Mouse (Mus musculus): ENCODE results near the gene Sptbn1.

The Sptbn1 gene

GRCm38 (mm10) chr11:30267892-30268647, at the start of gene Sptbn1:
Sptbn1 (minus strand) TSS chr11:30268175.
- DNase-seq (ENCODE audit: low read depth, low spot score) = no peak

- no peak for DNase-seq (ENCODE audit: low read depth, low spot score)
Observed at GRCm38 (mm10) chr11:30294279-30294678, 26.3 kb upstream of the Sptbn1 start.

DNA sequence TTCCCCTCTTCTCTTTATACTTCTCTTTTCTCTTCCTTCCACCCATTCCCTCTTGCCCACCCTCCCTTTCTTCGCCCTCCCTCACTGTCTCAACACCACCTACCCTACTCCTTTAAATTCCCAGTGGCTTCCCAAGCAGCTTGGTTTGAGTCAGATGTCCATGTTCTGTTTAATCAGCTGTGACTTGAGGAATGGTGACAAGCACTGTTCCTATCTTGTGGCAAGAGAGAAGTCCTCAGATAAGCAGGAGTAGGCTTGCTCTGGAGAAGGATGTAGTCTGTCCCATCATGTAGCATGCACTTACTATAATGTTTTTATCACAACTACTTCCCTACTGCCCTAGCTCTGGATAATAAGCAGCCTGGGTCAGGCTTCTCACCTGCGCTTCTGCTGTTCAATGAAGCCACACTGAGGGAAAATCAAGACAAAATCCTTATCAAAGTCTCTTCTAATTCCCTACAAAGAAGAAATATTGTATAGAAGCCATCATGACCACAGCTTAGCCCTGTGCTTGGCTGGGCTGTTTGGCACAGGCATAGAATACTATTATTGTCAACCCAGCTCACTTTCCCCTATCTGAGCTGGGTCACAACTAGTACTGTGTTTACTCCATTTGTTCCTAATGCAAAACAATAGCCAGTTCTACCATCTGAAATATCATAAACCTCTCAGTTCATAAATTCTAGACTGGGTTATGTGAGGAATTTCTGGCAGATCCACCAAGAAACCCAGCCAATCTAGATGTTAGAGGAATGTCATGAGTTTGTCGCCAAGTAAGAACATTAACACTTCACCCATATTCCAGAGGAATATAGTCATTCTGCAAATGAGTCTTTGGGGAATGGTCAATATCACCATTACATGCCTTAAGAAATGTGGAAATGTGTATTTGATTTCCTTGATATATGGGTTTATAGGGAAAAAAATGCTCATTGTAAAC, 24.5 kb upstream of the Sptbn1 start:
- DNase-seq (ENCODE audit: low read depth, low spot score) = no peak

DNA sequence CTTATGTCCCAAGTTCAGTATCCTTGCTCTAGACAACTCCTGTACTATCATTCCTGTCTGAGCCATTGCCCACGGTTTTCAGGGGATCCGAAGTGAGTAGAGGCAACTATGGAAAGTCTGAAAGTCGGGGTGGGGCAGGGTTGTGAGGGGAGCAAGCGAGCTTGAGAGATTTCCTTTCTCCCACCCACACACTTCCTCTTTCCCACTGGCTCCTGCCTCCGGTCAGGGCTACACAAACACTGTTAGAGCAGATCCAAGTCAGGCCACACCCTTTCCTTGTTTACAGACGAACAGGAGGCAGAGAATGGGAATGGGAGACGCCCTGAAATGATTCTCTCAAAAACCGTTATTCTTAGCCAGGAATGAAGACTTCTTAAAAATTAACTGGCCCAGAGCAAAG, 23.2 kb upstream of the Sptbn1 start:
- DNase-seq (ENCODE audit: low read depth, low spot score) = no peak

DNA sequence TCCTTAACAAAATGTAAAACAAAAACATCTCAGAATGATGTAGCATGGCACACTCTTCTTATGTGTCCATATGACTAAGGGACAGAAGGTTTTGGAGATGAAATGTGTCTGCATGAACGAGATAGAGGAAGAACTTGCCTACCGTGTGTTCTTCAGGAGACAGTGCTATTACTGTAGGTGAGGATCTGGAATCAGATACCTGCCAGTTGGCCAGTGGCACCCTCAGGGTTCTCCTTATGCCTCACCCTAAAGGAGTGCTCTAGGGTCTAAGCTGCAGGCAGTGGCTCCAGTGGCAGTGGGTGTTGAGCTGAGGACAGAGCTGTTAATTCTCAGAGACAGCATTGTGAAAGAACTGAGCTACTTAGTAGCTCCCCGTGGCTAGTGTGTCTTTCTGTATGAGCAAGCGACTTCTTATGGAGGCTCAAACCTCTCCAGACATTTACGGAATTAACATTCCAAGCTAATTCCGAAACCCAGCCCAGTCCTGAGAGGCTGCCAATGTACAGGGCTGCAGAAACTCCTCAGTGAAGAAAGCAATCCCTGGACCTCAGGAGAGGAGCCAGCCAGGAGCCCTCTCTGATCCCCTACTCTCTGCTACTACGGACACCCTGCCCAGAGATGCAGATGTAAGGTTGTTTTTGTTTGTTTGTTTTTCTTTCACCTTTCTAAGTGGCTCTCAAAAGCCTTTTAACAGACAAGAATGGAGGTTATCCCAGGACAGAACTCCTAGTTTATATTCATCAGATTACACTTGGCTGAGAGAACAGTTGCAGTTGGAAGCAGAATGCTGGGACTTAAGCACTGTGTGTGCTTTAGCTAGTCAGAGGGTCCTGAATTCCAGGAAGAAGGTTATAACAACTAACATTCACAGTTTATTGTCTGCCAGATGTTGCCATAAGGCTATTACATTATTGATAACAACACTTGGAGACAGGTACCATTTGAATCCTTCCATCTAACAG, 21.8 kb upstream of the Sptbn1 start:
- no peak for DNase-seq (ENCODE audit: low read depth, low spot score)

DNA sequence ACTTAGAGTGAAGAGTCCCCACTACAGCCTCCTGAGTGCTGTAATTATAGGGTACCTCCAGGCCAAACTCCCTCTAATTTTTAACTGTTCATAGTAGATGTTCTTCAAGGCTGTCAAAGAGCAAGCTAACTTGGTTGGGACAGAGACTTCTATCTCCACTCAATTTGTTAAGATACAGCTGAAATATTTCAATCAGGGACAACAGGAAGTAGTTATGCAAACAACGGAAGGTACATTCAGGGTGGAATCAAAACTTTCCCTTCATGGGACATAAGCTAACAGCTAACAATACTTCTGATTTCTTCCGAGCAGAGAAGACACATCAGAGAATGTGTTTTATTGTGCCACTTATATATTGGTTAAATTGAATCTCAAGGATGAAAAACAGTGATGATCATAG, 20.1 kb upstream of the Sptbn1 start:
- no peak for DNase-seq (ENCODE audit: low read depth, low spot score)

GRCm38 (mm10) chr11:30283710-30284109, 15.7 kb upstream of the Sptbn1 start:
- no peak for DNase-seq (ENCODE audit: low read depth, low spot score)

DNA sequence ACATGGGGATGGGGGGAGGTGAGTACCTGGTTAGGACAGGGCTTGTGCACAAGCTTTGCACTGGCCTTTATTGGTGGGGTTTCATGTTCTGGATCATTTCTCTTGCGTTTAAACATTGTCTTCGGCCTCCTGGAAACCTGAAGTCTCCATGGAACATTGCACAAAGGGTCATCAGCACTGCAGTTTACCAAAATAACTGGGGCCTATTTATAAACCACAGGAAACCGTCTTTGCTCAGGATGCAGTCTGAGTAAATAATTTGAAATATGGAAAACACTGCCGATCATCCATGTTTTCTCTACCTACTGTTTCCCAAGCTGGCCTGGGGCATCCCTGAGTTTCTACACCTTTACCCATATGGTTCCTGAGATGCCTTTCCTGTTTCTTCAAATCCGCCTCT, 13.1 kb upstream of the Sptbn1 start:
- DNase-seq (ENCODE audit: low read depth, low spot score) = no peak

- no peak for DNase-seq (ENCODE audit: low read depth, low spot score)
Observed at GRCm38 (mm10) chr11:30279278-30279677, 11.3 kb upstream of the Sptbn1 start.

- no peak for DNase-seq (ENCODE audit: low read depth, low spot score)
Observed at GRCm38 (mm10) chr11:30275436-30276031, 7.6 kb upstream of the Sptbn1 start.

- no peak for DNase-seq (ENCODE audit: low read depth, low spot score)
Observed at GRCm38 (mm10) chr11:30269524-30269923, 1.5 kb upstream of the Sptbn1 start.

DNA sequence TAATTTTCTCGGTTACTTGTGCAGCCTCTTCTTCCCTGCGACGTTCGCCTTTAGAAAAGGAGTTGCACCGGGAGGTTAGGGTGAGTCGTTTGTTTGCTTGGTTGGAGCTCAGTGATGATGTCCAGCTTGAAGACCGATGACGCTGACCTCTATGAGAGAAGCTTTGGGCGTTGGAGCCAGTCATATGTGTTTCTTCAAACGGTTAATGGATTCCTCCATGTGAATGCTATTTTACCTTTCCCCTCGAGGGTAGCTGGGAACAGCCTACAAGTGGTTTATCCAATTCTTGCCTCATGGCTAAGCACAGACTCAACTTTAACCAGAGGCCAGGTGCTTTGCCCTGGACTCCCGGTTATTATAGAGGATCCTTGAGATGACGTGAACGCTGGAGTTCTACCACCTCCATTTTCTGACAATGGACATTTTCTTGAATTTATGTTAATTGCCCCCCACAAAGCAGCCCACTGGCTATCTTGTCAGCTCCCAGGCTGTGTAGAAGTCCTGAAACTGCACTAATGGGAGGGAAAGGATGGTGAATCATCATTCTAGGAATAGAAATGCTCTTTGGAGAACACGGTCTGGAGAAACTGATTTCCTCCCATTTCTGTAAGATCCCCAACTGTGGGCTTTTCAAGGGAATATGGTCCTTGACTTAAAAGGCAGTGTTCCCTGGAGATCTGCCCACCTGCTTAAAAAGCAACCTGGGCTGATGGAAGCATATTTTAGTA, 837 bp upstream of the Sptbn1 start:
- no peak for DNase-seq (ENCODE audit: low read depth, low spot score)

GRCm38 (mm10) chr11:30267036-30267891, 711 bp downstream of the Sptbn1 start:
- no peak for DNase-seq (ENCODE audit: low read depth, low spot score)

GRCm38 (mm10) chr11:30266691-30267035, 1.3 kb downstream of the Sptbn1 start:
- DNase-seq (ENCODE audit: low read depth, low spot score) = no peak

GRCm38 (mm10) chr11:30265666-30266065, 2.3 kb downstream of the Sptbn1 start:
- DNase-seq (ENCODE audit: low read depth, low spot score) = no peak

GRCm38 (mm10) chr11:30263627-30264026, 4.3 kb downstream of the Sptbn1 start:
- DNase-seq (ENCODE audit: low read depth, low spot score) = no peak

DNA sequence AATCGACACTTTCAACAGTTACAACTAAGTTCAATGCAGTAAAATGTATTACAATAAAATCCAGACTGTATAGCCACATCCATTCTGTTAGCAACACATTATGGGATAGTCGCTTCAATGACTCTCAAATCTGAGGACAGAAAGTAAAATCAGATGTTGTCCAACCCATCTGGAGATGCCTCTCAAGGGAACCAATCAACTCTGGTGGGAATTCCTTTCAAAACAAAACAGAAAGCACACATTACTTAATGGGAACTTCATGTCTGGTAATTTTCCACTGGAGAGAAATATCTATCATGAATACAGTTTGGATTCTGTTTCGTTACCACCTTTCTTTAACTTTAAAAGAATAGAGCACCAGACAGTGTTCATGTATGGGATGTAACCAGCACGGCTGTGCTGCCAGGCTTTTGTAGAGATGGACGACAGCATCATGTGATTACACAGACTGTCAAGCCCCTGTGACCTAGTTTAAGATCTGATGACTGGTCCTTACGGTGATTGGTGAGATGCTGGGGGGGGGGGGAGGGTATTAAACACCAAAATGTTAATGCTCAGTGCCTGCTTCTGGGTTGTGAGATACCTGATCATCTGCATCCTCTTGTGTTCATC, 9.1 kb downstream of the Sptbn1 start:
- DNase-seq (ENCODE audit: low read depth, low spot score) = no peak

DNA sequence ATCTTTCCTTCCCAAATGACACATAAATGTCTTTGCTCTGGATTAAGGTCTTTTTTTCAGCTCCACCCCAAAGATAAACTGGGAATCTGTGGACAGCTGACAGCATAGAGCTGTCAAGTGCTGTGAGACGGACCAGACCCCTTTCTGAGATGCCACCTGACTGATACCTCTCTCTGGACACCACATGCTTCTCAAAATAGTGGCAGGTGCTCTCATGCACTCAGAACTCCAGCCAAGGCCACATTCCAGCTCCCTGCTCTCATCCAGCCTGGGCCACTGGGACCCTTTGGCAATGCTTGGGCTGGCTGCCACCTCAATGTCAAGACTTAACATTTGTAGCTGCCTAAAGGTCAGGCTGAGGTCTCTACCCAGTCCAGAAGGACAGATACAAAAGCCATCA, 10.2 kb downstream of the Sptbn1 start:
- no peak for DNase-seq (ENCODE audit: low read depth, low spot score)

- no peak for DNase-seq (ENCODE audit: low read depth, low spot score)
Observed at GRCm38 (mm10) chr11:30257085-30257484, 10.9 kb downstream of the Sptbn1 start.

Measured in A20 (cell line).